Mouse (Mus musculus) spleen, adult 2 months (tissue): ENCODE measurements at regions not wholly inside any gene's neighbourhood (a gene's known extent, or its start where the extent isn't known, plus 50 kb on each side); places are given as distances from the start of the nearest gene placed in this dataset.

Experiments
- DNase-seq, 2 experiments: peaks; one replicate each; pipeline versions ENCODE4 v3.0.0 to v3.0.0-alpha.2; 2012 to 2021; ENCODE audit warnings: low spot score in 2 of 2, low read depth in 1 of 2
- H3K27ac ChIP-seq: fragments of 200-500 bp; 2 replicates; pipeline ENCODE4 v1.5.1; 2012; ENCODE audit warnings: low read length, inconsistent platforms; ENCODE audit not compliant: insufficient read depth
- H3K27me3 ChIP-seq: fragments of 200-500 bp; 2 replicates; pipeline ENCODE4 v1.6.1; 2012; ENCODE audit warnings: mild to moderate bottlenecking, moderate library complexity, low read length, inconsistent platforms; ENCODE audit not compliant: control insufficient read depth, insufficient read depth
- H3K36me3 ChIP-seq: fragments of 200-500 bp; 2 replicates; pipeline ENCODE4 v1.6.1; 2012; ENCODE audit warnings: mild to moderate bottlenecking, low read length, inconsistent platforms; ENCODE audit not compliant: control insufficient read depth, insufficient read depth
- H3K4me1 ChIP-seq: fragments of 200-500 bp; 2 replicates; pipeline ENCODE4 v1.6.1; 2011; ENCODE audit warnings: inconsistent platforms; ENCODE audit not compliant: control insufficient read depth, insufficient read depth, insufficient read length
- H3K4me3 ChIP-seq: fragments of 200-500 bp; 2 replicates; pipeline ENCODE4 v1.5.1; 2011; ENCODE audit warnings: mild to moderate bottlenecking, inconsistent platforms; ENCODE audit not compliant: insufficient read depth, insufficient read length; ENCODE audit errors: extremely low read depth
- CTCF ChIP-seq: fragments of 200-500 bp; IDR thresholded peaks from 2 replicates; pipeline ENCODE4 v1.5.1; 2011; ENCODE audit warnings: mild to moderate bottlenecking, inconsistent platforms; ENCODE audit not compliant: insufficient read depth, insufficient read length, insufficient replicate concordance; ENCODE audit errors: extremely low read depth
- POLR2A ChIP-seq: fragments of 200-500 bp; IDR thresholded peaks from 2 replicates; pipeline ENCODE4 v1.6.1; 2011; ENCODE audit warnings: low read depth, low read length, inconsistent platforms
- WGBS: fragments of 180-500 bp; shearing (Covaris S2); methylation state at CpG from one replicate; pipeline ENCODE4 v1.1.7; 2018; 5-methylcytosine and 5-hydroxymethylcytosine counted together

- Histone ChIP-seq H3K4me3 (no peak overlapping the region), H3K36me3 (no peaks in the 10 kb centered on the region), H3K4me1 (no peaks in the 10 kb centered on the region), H3K27ac (no peak overlapping the region), H3K27me3 (no peaks in the 10 kb centered on the region)
- TF ChIP-seq CTCF (no peak), POLR2A (no peak)
- 73% methylated on average over 5 of the region's 5 CpGs for WGBS
- DNase-seq, result no peak
Observed at GRCm38 (mm10) chr12:118620847-118621636, 225.1 kb upstream of the Sp8 start.

- Histone ChIP-seq H3K36me3 (no peaks in the 10 kb centered on the region), H3K4me3 (no peak overlapping the region), H3K4me1 (no peaks in the 10 kb centered on the region), H3K27ac (no peak overlapping the region), H3K27me3 (no peaks in the 10 kb centered on the region)
- 94% methylated on average over 4 of the region's 4 CpGs for WGBS
- TF ChIP-seq CTCF (no peak), POLR2A (no peak)
- no peak for DNase-seq
Observed at GRCm38 (mm10) chr12:118597015-118597414, 249.1 kb upstream of the Sp8 start.

- H3K27me3 ChIP-seq, result no peaks in the 10 kb centered on the region
- H3K27ac ChIP-seq, result no peak overlapping the region
- H3K4me3 ChIP-seq, result no peak overlapping the region
- no peaks in the 10 kb centered on the region for H3K4me1 ChIP-seq
- TF ChIP-seq CTCF (no peak), POLR2A (no peak)
- no peaks in the 10 kb centered on the region for H3K36me3 ChIP-seq
- no peak for DNase-seq
- 76% methylated on average over 18 of the region's 18 CpGs for WGBS
Observed at GRCm38 (mm10) chr12:118594781-118595574, 251.2 kb upstream of the Sp8 start.

GRCm38 (mm10) chr12:118583829-118584628 lies 262.1 kb upstream of the Sp8 start:
- no peaks in the 10 kb centered on the region for H3K4me1 ChIP-seq
- H3K4me3 ChIP-seq, result no peak overlapping the region
- 83% methylated on average over 12 of the region's 12 CpGs for WGBS
- H3K27me3 ChIP-seq, result no peaks in the 10 kb centered on the region
- no peaks in the 10 kb centered on the region for H3K36me3 ChIP-seq
- DNase-seq, result no peak
- no peak overlapping the region for H3K27ac ChIP-seq
- TF ChIP-seq CTCF, result no peak
- TF ChIP-seq POLR2A, result no peak

- no peaks in the 10 kb centered on the region for H3K27me3 ChIP-seq
- no peak overlapping the region for H3K4me3 ChIP-seq
- H3K27ac ChIP-seq, result no peak overlapping the region
- 16% methylated on average over 2 of the region's 2 CpGs for WGBS
- no peaks in the 10 kb centered on the region for H3K4me1 ChIP-seq
- no peak for TF ChIP-seq CTCF
- TF ChIP-seq POLR2A, result no peak
- no peaks in the 10 kb centered on the region for H3K36me3 ChIP-seq
- DNase-seq, result no peak
Observed at GRCm38 (mm10) chr12:118569811-118570210, 268.6 kb upstream of the Sp4 start.

GRCm38 (mm10) chr12:118566681-118567080 lies 265.4 kb upstream of the Sp4 start:
- H3K4me1 ChIP-seq, result no peaks in the 10 kb centered on the region
- no peak for TF ChIP-seq CTCF
- no peak for TF ChIP-seq POLR2A
- H3K36me3 ChIP-seq, result no peaks in the 10 kb centered on the region
- H3K4me3 ChIP-seq, result no peak overlapping the region
- no peak for DNase-seq
- H3K27me3 ChIP-seq, result no peaks in the 10 kb centered on the region
- no peak overlapping the region for H3K27ac ChIP-seq
